Mouse (Mus musculus): ENCODE measurements around the gene Sesn1.

The Sesn1 gene

DNA sequence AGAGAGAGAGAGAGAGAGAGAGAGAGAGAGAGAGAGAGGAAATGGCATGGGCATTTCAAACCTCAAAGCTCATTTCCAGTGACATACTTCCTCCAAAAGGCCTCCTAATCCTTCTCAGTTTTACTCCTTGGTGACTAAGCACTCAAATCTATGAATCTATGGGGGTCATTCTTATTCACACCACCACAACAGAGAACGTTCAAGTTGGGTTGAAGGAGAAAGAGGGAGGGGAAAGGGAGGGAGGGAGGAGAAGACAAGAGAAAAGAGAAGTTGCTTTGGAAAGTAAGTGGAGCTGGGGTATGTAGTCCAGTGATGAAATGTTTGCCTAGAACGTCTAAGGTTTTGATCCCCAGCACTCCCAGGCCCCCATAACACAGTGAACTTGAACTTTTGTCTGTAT lies 60.4 kb downstream of the Sesn1 start:
- DNase-seq (ENCODE audit: low spot score in 2 of 2), result no peak

- no peak for DNase-seq (ENCODE audit: low spot score in 2 of 2)
Observed at GRCm38 (mm10) chr10:41871564-41871963, 61.8 kb downstream of the Sesn1 start.

- no peak for DNase-seq (ENCODE audit: low spot score in 2 of 2)
Observed at GRCm38 (mm10) chr10:41875624-41876023, 65.9 kb downstream of the Sesn1 start.

- no peak for DNase-seq (ENCODE audit: low spot score in 2 of 2)
Observed at GRCm38 (mm10) chr10:41878344-41878743, 68.6 kb downstream of the Sesn1 start.

GRCm38 (mm10) chr10:41879675-41880074 lies 69.9 kb downstream of the Sesn1 start:
- DNase-seq (ENCODE audit: low spot score in 2 of 2), result no peak

GRCm38 (mm10) chr10:41880206-41880605 lies 70.5 kb downstream of the Sesn1 start:
- no peak for DNase-seq (ENCODE audit: low spot score in 2 of 2)

- no peak for DNase-seq (ENCODE audit: low spot score in 2 of 2)
Observed at GRCm38 (mm10) chr10:41880777-41881176, 71.0 kb downstream of the Sesn1 start.

GRCm38 (mm10) chr10:41881438-41881837 lies 71.7 kb downstream of the Sesn1 start:
- DNase-seq (ENCODE audit: low spot score in 2 of 2), result no peak

DNA sequence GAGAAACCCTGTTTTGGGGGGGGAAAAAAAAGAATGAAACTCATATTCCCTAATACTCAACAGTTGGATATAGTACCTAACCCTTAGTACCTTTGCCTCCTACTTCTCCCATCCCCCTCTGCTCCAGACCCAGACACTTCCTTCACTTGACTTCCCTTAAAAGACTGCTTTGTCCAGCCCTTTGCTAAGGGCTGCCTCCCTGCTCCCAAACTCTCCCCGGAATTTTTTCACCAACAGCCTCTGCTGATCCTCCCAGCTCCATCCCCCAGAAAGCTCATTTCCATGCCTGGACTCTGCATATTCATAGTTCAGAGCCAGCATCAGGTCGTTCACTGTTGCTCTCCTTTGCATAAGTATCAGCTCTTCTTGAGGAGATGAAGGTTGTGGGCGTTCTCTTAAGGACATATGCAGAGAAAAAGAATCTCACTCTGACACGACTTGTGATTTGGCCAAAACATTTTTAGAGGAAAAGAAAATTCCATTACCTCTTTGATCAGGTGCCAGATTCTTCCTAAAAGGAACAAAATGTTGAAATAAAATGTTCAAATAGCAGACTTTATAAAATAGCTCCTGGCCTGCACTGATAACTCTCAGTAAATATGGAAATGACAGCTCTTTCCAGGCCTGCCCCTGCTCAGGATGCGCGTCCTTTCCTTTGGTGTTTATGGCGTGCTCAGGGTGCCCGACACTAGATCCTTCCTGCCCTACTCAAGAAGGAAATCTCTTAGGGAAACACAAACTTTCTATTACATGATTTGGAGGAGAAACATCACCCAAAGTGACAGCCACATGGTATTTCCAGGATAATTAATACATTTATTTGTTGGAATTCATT lies 74.2 kb downstream of the Sesn1 start:
- peak in 1 of 2 experiments; percentile 47 for DNase-seq (ENCODE audit: low spot score in 2 of 2)

DNA sequence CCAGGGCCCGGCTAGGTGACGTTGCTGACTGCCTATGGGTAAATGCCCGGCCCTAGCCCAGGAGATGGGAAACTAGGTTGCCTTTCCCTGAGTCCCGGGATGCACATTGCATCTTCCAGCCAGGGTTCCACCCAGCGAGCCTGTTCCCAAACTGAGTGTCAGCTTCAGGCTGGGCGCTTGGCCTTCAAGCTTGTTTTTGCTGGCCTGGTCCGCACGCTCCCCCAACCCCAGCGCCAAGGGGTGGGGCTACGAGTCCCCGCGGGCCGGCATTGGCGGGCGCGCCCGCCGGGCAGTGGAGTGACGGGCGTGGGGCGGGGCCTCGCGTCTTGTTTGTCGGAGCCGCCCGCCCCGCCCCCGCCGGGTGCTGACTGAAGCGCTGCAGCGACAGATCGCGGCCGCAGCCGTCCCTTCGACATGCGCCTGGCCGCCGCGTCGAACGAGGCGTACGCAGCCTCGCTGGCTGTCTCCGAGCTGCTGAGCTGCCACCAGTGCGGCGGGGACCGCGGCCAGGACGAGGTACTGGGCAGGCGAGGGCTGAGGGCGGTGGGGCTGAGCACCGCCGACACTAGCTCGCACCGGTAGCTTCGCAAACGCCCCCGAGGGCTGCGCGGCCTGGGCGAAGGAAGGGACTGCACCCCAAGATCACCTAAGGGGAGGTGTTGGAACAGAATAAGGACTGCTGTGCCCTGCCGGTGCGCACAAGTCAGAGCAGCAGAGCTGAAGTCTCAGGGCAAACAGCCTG lies 77.5 kb downstream of the Sesn1 start:
- peak; percentile 53 to 91 for DNase-seq (ENCODE audit: low spot score in 2 of 2)

GRCm38 (mm10) chr10:41888365-41888941 lies 78.7 kb downstream of the Sesn1 start:
- DNase-seq (ENCODE audit: low spot score in 2 of 2), result no peak

DNA sequence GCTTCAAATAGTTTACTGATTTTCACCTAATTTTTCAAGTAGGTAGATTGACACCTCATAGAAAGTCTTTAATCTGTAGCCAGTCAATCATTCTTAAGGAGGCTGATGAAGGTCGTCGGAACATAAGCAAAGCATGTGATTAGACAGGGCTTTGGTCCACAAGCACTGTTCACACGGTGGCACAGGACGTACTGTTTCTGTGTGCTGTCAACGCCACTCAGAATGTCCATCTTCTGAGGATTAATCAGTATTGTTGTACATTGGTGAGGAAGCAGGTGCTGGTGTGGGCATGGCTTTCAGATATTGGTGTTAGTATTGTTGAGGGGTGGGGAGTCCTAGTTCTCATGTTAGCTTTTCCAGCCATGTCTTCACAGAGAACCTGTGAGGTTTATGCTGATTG lies 79.8 kb downstream of the Sesn1 start:
- DNase-seq (ENCODE audit: low spot score in 2 of 2), result no peak

GRCm38 (mm10) chr10:41890537-41890936 lies 80.8 kb downstream of the Sesn1 start:
- DNase-seq (ENCODE audit: low spot score in 2 of 2), result no peak

DNA sequence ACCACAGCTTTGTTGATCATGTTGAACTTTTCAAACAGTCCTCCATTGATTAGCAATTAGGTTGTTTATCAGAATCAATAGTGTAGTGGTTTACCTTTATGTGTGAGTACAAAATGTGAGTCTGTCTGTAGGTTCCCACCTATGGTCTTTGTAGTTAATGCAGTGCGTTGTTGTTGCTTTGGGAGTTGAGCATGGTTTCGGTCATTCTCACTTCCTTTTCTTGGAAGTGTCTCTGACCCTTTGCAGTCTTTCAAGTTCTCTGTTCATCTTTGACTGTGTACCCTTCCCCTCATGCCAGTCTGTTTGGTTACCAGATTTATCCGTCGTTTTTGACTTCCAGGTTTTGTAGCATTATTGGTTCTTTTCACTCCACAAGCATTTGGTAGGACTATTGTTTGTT lies 81.6 kb downstream of the Sesn1 start:
- DNase-seq (ENCODE audit: low spot score in 2 of 2), result no peak

GRCm38 (mm10) chr10:41893433-41894411 lies 84.0 kb downstream of the Sesn1 start:
- peak in 1 of 2 experiments; percentile 67 for DNase-seq (ENCODE audit: low spot score in 2 of 2)

DNA sequence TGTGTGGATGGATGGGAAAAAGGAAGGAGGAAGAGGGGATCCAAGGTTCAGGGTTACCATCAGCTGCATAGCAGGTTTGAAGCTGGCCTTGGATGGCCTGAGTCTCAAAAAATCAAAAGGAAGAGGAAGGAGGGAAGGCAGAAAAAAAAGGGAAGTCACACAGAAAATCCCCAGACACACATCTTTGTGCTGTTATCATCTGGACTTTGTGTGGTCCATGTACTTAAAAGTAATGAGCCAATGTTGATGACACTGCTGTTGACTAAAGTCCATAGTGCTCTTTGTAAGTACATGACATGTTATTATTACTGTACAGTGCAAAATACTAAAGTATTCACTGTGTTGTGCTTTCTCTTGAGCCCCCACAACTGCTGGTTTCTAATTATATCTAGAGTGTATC lies 86.7 kb downstream of the Sesn1 start:
- DNase-seq (ENCODE audit: low spot score in 2 of 2), result no peak

DNA sequence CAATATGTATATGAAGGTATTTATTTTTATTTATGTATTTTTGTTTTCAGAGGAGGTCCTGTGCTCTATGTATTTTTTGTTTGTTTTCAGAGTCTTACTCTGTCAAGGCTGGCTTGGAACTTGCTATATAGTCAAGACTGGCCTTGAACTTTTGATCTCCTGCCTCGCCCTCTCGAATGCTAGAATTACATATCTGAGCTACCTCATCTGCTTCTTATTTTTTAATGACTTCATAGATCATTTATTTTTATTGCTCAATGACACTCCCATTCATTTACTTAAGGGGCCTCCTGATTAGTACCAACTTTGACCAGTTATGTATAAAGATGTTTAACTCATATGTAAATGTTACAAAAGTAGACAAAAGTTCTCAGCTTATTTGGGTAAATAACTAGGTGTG lies 87.1 kb downstream of the Sesn1 start:
- DNase-seq (ENCODE audit: low spot score in 2 of 2), result no peak

DNA sequence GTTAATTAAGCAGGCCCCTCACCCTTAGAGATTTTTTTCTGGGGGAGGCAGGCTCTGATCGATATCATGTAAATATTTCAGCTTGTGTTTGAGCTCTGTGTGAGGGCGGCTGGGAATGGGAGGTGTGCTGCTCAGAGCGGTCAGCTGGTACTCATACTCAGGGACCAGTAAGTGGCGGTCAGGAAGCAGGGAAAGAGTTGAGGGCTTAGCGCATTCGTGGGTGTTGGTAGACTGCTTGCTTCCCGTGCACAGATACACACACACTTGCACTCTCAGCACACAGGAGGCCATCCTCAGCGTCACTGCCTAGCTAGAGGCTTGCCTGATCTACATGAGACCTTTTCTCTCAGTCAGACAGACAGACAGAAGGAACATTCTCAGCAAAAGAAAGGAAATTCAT lies 91.7 kb downstream of the Sesn1 start:
- no peak for DNase-seq (ENCODE audit: low spot score in 2 of 2)

- no peak for DNase-seq (ENCODE audit: low spot score in 2 of 2)
Observed at GRCm38 (mm10) chr10:41901864-41902263, 92.1 kb downstream of the Sesn1 start.

GRCm38 (mm10) chr10:41907473-41907872 lies 97.7 kb downstream of the Sesn1 start:
- no peak for DNase-seq (ENCODE audit: low spot score in 2 of 2)

GRCm38 (mm10) chr10:41907950-41908349 lies 98.2 kb downstream of the Sesn1 start:
- no peak for DNase-seq (ENCODE audit: low spot score in 2 of 2)

- DNase-seq (ENCODE audit: low spot score in 2 of 2), result no peak
Observed at GRCm38 (mm10) chr10:41908899-41909298, 99.2 kb downstream of the Sesn1 start.

All from left cerebral cortex, adult 9 months (tissue).